Mouse (Mus musculus): ENCODE data around the gene Kif9. TPM values are rescaled to one million over a fixed set of nuclear protein-coding genes. Genes with fewer than 3 reads are reported as not detected.

Kif9 gene
- polyA plus RNA-seq, 1 experiment = 1.3 TPM

DNA sequence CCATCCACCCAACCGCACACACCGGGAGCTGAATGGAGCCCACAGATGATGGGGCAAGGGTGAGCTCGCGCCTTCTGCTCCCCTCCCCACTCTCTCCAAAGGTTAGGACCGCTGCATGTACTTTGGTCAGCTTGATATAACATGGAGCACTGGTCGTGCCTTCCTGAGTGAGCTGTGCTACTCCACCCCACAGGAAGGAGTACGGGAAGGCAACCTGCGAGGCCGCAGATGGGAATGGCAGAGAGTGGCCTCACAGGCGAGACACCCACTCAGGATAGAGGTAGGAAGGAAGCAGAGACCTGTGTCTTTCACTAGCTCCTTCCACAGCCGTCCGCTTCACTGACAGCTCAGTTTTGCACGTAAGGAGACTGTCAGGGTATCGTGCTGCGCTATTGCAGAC, 28.4 kb upstream of the Kif9 start:
- Histone ChIP-seq H3K4me3 (ENCODE audit: extremely low read depth, insufficient read depth, insufficient read length) (no peak overlapping the region), H3K27ac (ENCODE audit: insufficient read depth, low read length) (no peak overlapping the region), H3K4me1 (ENCODE audit: control insufficient read depth, insufficient read depth, insufficient read length) (peaks cover 4% of the 10 kb centered on the region; the same call in 1 of the 2 replicates), H3K36me3 (ENCODE audit: control insufficient read depth, insufficient read depth, low read length) (peaks cover 5% of the 10 kb centered on the region; the same call in 1 of the 2 replicates), H3K27me3 (ENCODE audit: control insufficient read depth, insufficient read depth, low read length) (no peaks in the 10 kb centered on the region)
- WGBS = 86% methylated on average over 15 of the region's 15 CpGs
- no peak for TF ChIP-seq CTCF (IDR thresholded peaks at IDR 0.05; ENCODE audit: extremely low read depth, insufficient read depth, insufficient read length, insufficient replicate concordance)
- TF ChIP-seq POLR2A (IDR thresholded peaks at IDR 0.05; ENCODE audit: low read depth, low read length) = no peak
- DNase-seq (ENCODE audit: low read depth in 1 of 2, low spot score in 2 of 2) = no peak

DNA sequence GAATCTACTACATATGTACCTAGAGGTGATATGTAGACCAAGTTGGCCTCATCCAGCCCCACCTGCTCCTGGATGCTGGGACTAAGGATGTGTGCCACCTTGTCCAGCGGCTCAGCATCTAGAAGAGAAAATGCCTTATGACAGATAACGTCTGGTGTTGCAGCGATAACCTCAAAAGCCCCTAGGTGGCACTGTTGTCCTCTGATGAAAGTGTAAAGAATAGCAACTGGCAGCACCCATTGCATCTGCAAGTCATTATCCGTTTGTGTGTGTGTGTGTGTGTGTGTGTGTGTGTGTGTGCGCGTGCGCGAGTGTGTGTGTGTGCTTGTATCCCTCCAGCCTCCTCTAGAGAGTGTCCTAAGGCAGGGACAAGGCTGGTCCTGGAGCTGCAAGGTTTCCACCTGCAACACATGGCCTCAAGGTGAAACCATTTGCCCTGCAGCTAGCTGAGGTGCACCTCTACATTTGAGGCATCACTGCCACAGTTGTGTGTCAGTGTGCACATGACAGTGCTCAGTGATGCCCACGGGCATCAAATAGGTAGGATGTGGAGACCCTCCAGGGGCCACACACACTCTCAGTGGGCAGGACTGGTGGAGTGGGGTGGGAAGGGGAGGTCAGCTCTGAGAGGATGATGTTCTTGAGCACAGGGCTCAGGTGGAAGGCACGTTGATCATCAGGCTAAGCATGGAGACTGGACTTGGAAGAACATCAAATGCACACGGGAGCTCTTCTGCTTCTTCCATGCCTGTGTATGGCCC, 27.7 kb upstream of the Kif9 start:
- no peaks in the 10 kb centered on the region for H3K27me3 ChIP-seq (ENCODE audit: control insufficient read depth, insufficient read depth, low read length)
- peak; percentile 70 to 75 for DNase-seq (ENCODE audit: low read depth in 1 of 2, low spot score in 2 of 2)
- peaks cover 4% of the 10 kb centered on the region; the same call in 1 of the 2 replicates for H3K4me1 ChIP-seq (ENCODE audit: control insufficient read depth, insufficient read depth, insufficient read length)

DNA sequence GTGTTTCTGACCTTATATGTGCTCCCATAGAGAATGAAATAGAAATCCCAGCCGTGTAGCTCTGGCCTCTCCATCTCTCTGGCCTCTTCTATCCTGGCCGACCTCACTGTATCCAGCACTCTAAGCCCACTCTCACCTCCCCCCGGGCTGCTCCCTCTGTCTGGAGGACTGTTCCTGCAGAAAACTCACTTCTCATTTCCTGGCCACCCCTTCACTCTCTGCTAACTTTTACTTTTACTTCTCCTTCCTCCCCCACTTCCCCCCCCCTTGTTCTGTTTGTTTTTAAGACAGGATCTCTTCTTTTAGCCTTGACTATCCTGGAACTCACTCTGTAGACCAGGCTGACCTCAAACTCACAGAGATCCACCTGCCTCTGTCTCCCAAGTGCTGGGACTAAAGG, 24.2 kb upstream of the Kif9 start:
- Histone ChIP-seq H3K27ac (ENCODE audit: insufficient read depth, low read length) (peak overlapping the region; percentile 77), H3K36me3 (ENCODE audit: control insufficient read depth, insufficient read depth, low read length) (peaks cover 5% of the 10 kb centered on the region; the same call in 1 of the 2 replicates), H3K4me1 (ENCODE audit: control insufficient read depth, insufficient read depth, insufficient read length) (peaks cover 12% of the 10 kb centered on the region; the same call in 1 of the 2 replicates), H3K4me3 (ENCODE audit: extremely low read depth, insufficient read depth, insufficient read length) (0 out of 2 replicates have a peak overlapping the region, but pooled peaks have one; percentile 23), H3K27me3 (ENCODE audit: control insufficient read depth, insufficient read depth, low read length) (no peaks in the 10 kb centered on the region)
- TF ChIP-seq POLR2A (IDR thresholded peaks at IDR 0.05; ENCODE audit: low read depth, low read length) (no peak), CTCF (IDR thresholded peaks at IDR 0.05; ENCODE audit: extremely low read depth, insufficient read depth, insufficient read length, insufficient replicate concordance) (no peak)
- DNase-seq (ENCODE audit: low read depth in 1 of 2, low spot score in 2 of 2) = no peak
- 15% methylated on average over 3 of the region's 3 CpGs for WGBS

More for the DNA sequence above, 27.7 kb upstream of the Kif9 start:
- Histone ChIP-seq H3K4me3 (ENCODE audit: extremely low read depth, insufficient read depth, insufficient read length) (no peak overlapping the region), H3K27ac (ENCODE audit: insufficient read depth, low read length) (no peak overlapping the region), H3K36me3 (ENCODE audit: control insufficient read depth, insufficient read depth, low read length) (peaks cover 5% of the 10 kb centered on the region; the same call in 1 of the 2 replicates)
- WGBS = 21% methylated on average over 11 of the region's 11 CpGs
- TF ChIP-seq CTCF (IDR thresholded peaks at IDR 0.05; ENCODE audit: extremely low read depth, insufficient read depth, insufficient read length, insufficient replicate concordance) = peak; percentile 61; the same call in 1 of the 2 replicates
- no peak for TF ChIP-seq POLR2A (IDR thresholded peaks at IDR 0.05; ENCODE audit: low read depth, low read length)

DNA sequence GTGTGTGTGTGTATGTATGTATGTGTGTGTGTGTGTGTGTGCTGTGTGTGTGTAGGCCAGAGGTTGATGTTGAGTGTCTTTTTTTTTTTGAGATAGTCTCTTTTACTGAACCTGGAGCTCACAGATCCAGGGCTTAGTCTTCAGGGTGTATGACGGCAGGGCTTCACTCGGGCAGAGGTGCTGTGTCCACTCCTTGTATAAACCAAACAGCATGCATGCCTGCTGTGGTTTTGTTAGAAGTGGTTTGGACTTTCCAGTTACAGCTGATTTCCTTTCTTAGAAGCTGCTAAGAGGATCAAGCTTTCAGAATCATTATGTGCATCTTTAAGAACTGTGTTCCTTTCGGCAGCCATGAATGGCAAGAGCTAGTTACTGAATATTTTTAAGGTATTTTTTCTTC, 18.8 kb upstream of the Kif9 start:
- no peak overlapping the region for H3K4me3 ChIP-seq (ENCODE audit: extremely low read depth, insufficient read depth, insufficient read length)
- no peaks in the 10 kb centered on the region for H3K27me3 ChIP-seq (ENCODE audit: control insufficient read depth, insufficient read depth, low read length)
- no peaks in the 10 kb centered on the region for H3K36me3 ChIP-seq (ENCODE audit: control insufficient read depth, insufficient read depth, low read length)
- peaks cover 34% of the 10 kb centered on the region; the same call in 1 of the 2 replicates for H3K4me1 ChIP-seq (ENCODE audit: control insufficient read depth, insufficient read depth, insufficient read length)
- TF ChIP-seq POLR2A (IDR thresholded peaks at IDR 0.05; ENCODE audit: low read depth, low read length) (no peak), CTCF (IDR thresholded peaks at IDR 0.05; ENCODE audit: extremely low read depth, insufficient read depth, insufficient read length, insufficient replicate concordance) (no peak)
- peak overlapping the region; percentile 86 for H3K27ac ChIP-seq (ENCODE audit: insufficient read depth, low read length)
- no peak for DNase-seq (ENCODE audit: low read depth in 1 of 2, low spot score in 2 of 2)
- WGBS = 32% methylated on average over 3 of the region's 3 CpGs

DNA sequence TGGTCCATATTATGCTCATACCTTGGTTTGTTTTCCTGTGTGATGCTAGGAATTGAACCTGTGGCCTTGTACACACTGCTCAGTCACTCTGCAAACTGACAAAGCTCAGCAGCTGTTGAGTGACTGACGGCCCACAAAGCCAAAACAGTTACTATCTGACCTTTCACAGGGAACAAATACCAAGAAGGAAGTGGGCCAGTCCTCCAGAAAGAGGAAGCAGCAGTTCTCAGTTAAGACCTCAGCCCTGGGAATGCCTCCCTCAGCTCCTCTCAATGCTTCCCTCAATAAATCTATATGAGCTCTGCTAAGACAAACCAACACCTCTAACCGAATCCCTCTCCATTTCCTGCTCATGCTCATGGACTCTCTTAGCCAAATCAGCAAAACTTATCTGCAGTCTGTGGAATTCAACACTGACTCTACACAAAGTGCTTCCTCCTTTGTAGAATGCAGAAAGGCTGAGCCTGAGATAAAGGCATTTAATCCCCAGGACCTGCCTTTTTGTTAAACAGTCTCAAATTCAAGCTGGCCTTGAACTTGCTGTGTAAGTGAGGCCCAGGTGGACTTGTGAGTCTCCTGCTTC, 17.5 kb upstream of the Kif9 start:
- no peak overlapping the region for H3K4me3 ChIP-seq (ENCODE audit: extremely low read depth, insufficient read depth, insufficient read length)
- no peaks in the 10 kb centered on the region for H3K36me3 ChIP-seq (ENCODE audit: control insufficient read depth, insufficient read depth, low read length)
- DNase-seq (ENCODE audit: low read depth in 1 of 2, low spot score in 2 of 2) = peak in 1 of 2 experiments; percentile 42
- no peak for TF ChIP-seq POLR2A (IDR thresholded peaks at IDR 0.05; ENCODE audit: low read depth, low read length)
- no peak for TF ChIP-seq CTCF (IDR thresholded peaks at IDR 0.05; ENCODE audit: extremely low read depth, insufficient read depth, insufficient read length, insufficient replicate concordance)
- no peaks in the 10 kb centered on the region for H3K27me3 ChIP-seq (ENCODE audit: control insufficient read depth, insufficient read depth, low read length)
- peaks cover 32% of the 10 kb centered on the region; the same call in 1 of the 2 replicates for H3K4me1 ChIP-seq (ENCODE audit: control insufficient read depth, insufficient read depth, insufficient read length)
- WGBS = 3% methylated on average over 2 of the region's 2 CpGs
- peak overlapping the region; percentile 86 for H3K27ac ChIP-seq (ENCODE audit: insufficient read depth, low read length)

DNA sequence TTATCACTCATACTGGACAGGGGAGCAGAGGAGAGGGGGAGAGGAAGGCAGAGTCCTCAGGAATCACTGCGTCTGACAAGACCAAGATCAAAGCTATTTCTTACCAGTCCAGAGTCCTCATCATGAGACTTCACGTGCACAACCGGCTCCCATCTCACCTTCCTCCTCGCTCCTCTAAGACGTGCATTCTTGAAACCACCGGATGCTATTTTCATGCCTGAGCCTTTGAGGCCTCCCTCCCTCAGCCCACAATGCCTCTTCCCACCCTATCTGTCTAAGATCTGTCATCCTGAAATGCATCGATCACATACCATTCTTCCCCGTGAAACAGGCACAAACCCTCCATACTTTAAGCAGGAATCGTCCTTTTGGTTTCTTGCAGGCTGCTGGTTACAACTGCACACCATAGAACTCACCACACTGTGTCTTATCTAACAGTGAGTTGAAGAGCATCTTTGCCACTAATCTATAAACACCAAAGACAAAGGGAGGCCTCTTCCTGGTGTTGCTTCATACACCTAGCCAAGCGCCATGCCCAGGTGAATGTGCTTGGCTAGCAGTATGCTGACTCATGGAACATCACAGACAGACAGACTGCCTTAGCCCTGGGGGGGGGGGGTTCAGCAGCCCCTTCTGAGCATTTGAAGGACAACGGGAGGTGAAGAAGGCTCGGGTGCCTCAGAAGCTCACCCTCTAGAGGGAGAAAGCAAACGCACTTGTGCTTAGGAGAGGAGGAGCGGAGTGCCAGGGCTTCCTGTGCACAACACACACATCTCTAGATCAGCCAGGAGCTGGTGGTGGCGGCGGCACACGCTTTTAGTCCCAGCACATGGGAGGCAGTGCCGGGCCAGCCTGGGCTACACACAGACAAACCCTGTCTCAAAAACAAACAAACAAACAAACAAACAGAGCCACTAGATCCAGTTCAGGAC, 15.6 kb upstream of the Kif9 start:
- Histone ChIP-seq H3K4me3 (ENCODE audit: extremely low read depth, insufficient read depth, insufficient read length) (no peak overlapping the region), H3K36me3 (ENCODE audit: control insufficient read depth, insufficient read depth, low read length) (no peaks in the 10 kb centered on the region), H3K4me1 (ENCODE audit: control insufficient read depth, insufficient read depth, insufficient read length) (peaks cover 28% of the 10 kb centered on the region; the same call in 1 of the 2 replicates), H3K27ac (ENCODE audit: insufficient read depth, low read length) (peak overlapping the region; percentile 73), H3K27me3 (ENCODE audit: control insufficient read depth, insufficient read depth, low read length) (no peaks in the 10 kb centered on the region)
- TF ChIP-seq POLR2A (IDR thresholded peaks at IDR 0.05; ENCODE audit: low read depth, low read length) (no peak), CTCF (IDR thresholded peaks at IDR 0.05; ENCODE audit: extremely low read depth, insufficient read depth, insufficient read length, insufficient replicate concordance) (no peak)
- no peak for DNase-seq (ENCODE audit: low read depth in 1 of 2, low spot score in 2 of 2)
- 43% methylated on average over 18 of the region's 18 CpGs for WGBS
